Mouse (Mus musculus): ENCODE measurements at regions not wholly inside any gene's neighbourhood (a gene's known extent, or its start where the extent isn't known, plus 50 kb on each side); places are given as distances from the start of the nearest gene placed in this dataset.

DNA sequence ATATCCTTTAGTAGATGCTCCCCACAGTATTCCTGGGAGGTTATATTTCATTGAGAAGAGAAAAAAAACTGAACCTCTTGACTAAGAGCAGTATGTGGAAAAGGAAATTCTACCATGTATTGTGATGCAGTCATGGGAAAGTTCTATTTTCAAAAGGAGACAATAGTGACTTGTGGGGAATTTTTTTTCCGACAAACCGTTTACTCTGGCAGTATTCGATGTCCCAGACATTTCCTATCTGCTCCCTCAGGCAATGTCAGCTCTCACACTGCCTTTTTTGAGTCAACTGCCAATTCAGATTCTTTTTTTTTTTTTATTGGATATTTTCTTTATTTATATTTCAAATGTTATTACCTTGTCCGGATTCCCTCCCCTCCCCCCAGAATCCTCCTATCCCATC lies 295.5 kb downstream of the Gm4340 start:
- no peaks in the 10 kb centered on the region for H3K9me3 ChIP-seq
- 79% methylated on average over 4 of the region's 4 CpGs for WGBS
- no peaks in the 10 kb centered on the region for H3K27me3 ChIP-seq
- no peak overlapping the region for H3K9ac ChIP-seq (replicated peaks)
- H3K4me3 ChIP-seq, result no peak overlapping the region
- ATAC-seq (ENCODE audit: low FRiP score, low read depth), result no peak
- H3K36me3 ChIP-seq, result no peaks in the 10 kb centered on the region
- H3K4me1 ChIP-seq, result no peaks in the 10 kb centered on the region
- H3K27ac ChIP-seq (replicated peaks), result no peak overlapping the region
- H3K4me2 ChIP-seq (replicated peaks), result no peak overlapping the region

DNA sequence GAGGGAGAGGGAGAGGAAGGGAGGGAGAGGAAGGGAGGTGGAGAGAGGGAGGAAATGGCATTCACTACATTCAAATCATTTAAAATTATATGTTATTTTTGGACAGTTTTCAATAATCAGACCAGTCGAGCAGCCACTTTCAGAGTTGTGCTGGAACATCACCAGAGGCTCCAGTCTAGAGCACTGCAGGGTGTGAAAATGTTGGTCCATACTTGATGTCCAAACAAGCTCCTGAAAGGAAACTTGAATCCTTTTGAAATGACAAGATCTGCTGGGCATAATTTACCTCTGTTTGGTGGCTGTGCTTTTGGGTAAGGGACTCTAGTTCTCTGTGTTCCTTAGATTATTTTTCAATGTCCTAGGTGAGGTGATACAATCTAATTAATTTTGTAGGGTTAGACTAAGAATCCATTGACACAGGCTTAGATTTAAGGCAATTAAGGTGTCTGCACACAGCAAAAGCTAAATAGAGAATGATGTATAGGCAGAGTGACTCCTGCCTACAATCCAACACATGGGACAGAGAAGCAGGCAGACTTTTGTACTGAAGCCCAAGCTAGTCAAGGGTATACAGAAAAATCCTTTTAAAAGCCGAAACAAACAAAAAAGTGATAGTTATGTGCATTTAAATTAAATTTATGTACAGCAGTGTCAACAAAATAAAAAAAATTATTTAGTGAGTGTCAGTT lies 297.2 kb downstream of the Gm4340 start:
- WGBS, result 65% methylated on average over 2 of the region's 2 CpGs
- Histone ChIP-seq H3K4me3 (no peak overlapping the region), H3K9ac (replicated peaks) (no peak overlapping the region), H3K9me3 (no peaks in the 10 kb centered on the region), H3K4me1 (no peaks in the 10 kb centered on the region), H3K27me3 (no peaks in the 10 kb centered on the region), H3K27ac (replicated peaks) (no peak overlapping the region), H3K36me3 (no peaks in the 10 kb centered on the region), H3K4me2 (replicated peaks) (no peak overlapping the region)
- no peak for ATAC-seq (ENCODE audit: low FRiP score, low read depth)
